Mouse (Mus musculus): ENCODE results near the gene Msl1. TPM values are rescaled to one million over a fixed set of nuclear protein-coding genes. Genes with fewer than 3 reads are reported as not detected.

Msl1 gene
- polyA plus RNA-seq, 1 experiment: 38.5 TPM

DNA sequence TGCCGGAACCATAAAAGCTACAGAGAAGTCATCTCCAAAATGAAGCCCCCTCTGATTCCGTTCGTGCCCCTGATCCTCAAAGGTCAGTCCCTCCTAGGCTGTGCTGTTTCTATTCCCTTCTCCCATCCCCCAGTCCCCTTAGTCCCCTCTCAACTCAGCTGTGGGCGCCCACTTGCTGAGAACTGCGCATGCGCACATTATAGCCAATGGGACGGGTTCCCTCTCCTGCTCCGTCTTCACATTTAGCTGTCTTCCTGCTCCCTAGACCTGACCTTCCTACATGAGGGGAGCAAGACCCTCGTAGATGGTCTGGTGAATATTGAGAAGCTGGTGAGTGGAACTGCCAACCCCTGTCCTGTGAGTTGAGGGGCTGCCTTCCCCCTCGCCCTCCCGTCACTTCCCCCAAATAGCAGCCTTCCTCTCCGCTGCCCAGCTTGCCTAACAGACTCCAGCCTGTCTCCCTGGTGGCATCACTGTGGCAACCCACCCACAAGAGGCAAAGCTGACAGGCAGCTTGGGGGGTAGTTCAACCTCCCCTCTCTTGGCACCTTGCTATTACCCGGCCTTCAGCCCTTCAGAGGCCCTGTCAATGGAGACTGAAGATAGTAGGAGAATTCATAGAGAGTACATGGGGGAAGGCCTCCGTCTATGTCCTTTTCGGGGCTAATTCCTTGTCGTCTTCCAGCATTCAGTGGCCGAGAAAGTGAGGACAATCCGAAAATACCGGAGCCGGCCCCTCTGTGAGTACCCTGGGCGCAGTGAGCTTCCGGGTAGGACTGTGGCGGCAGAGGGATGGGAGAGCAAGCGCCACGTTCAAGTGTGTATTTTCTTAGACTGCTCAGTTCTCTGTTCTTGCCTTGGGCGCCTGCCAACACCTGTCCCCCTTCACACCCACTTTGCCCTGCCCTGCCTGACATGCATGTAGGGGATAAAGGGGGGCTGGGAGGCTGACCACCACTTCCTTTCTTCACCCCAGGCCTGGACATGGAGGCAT is 55.1 kb downstream of the Msl1 start:
- Histone ChIP-seq H3K27me3 (ENCODE audit: control insufficient read depth, insufficient read depth, low read length) (no peaks in the 10 kb centered on the region), H3K4me3 (ENCODE audit: low read depth, low read length) (no peak overlapping the region), H3K36me3 (ENCODE audit: control insufficient read depth, insufficient read depth, low read length) (peaks cover 10% of the 10 kb centered on the region), H3K4me1 (ENCODE audit: control insufficient read depth, insufficient read depth, insufficient read length, low read length) (no peaks in the 10 kb centered on the region), H3K27ac (ENCODE audit: insufficient read depth, low read depth, low read length) (no peak overlapping the region)
- WGBS: 86% methylated on average over 26 of the region's 26 CpGs
- TF ChIP-seq CTCF (IDR thresholded peaks at IDR 0.05; ENCODE audit: extremely low read depth, insufficient read length, insufficient replicate concordance, low read depth, low read length) (no peak), POLR2A (IDR thresholded peaks at IDR 0.05; ENCODE audit: low read depth, low read length) (no peak)

DNA sequence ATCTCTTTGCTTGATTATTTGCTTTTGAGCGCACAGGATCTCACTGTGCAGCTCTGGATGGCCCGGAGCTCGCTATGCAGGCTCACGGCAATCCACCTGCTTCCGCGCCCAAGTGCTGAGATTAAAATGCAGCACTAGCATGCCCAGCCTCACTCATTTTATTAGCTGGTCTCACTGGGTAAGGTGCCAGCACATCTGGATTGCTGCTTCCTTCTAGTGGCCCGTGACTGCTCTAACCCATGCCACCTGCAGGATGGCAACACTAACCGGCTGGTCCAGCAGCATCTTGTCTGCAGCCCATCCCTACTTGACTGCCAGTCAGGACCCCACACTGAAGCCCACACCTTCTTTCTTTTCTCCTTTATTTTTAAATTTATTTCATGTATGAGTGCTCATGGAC is 58.8 kb downstream of the Msl1 start:
- no peak overlapping the region for H3K4me3 ChIP-seq (ENCODE audit: low read depth, low read length)
- no peak overlapping the region for H3K27ac ChIP-seq (ENCODE audit: insufficient read depth, low read depth, low read length)
- peaks cover 8% of the 10 kb centered on the region for H3K36me3 ChIP-seq (ENCODE audit: control insufficient read depth, insufficient read depth, low read length)
- WGBS: 48% methylated on average over 8 of the region's 8 CpGs
- TF ChIP-seq POLR2A (IDR thresholded peaks at IDR 0.05; ENCODE audit: low read depth, low read length) (no peak), CTCF (IDR thresholded peaks at IDR 0.05; ENCODE audit: extremely low read depth, insufficient read length, insufficient replicate concordance, low read depth, low read length) (no peak)
- H3K27me3 ChIP-seq (ENCODE audit: control insufficient read depth, insufficient read depth, low read length): no peaks in the 10 kb centered on the region
- peaks cover 2% of the 10 kb centered on the region; the same call in 1 of the 2 replicates for H3K4me1 ChIP-seq (ENCODE audit: control insufficient read depth, insufficient read depth, insufficient read length, low read length)

DNA sequence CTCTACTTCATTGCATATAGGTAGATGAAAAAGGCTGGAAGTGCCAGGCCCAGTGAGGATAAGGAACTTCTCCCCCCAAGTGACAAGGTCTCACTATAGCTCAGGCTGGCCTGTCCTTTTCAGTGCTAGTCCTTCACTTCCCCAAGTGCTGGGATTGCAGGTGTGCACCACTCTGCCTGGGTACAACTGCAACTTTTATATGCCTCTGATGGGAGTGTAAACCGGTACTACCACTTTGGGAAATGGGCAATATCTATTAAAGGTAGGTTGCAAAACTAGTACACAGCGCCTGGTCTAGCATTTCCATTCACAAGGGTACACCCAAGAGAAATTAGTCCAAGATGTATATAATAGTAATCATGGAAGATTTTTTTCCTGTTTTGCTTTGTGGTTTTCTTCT is 59.3 kb downstream of the Msl1 start:
- Histone ChIP-seq H3K36me3 (ENCODE audit: control insufficient read depth, insufficient read depth, low read length) (peaks cover 5% of the 10 kb centered on the region), H3K4me3 (ENCODE audit: low read depth, low read length) (no peak overlapping the region), H3K27ac (ENCODE audit: insufficient read depth, low read depth, low read length) (no peak overlapping the region), H3K27me3 (ENCODE audit: control insufficient read depth, insufficient read depth, low read length) (no peaks in the 10 kb centered on the region), H3K4me1 (ENCODE audit: control insufficient read depth, insufficient read depth, insufficient read length, low read length) (peaks cover 2% of the 10 kb centered on the region; the same call in 1 of the 2 replicates)
- TF ChIP-seq CTCF (IDR thresholded peaks at IDR 0.05; ENCODE audit: extremely low read depth, insufficient read length, insufficient replicate concordance, low read depth, low read length): no peak
- TF ChIP-seq POLR2A (IDR thresholded peaks at IDR 0.05; ENCODE audit: low read depth, low read length): no peak
- 31% methylated on average over 2 of the region's 2 CpGs for WGBS

Other genes starting within 250 kb of the Msl1 start
- gene Ikzf3, start 249.5 kb upstream of the Msl1 start, polyA plus RNA-seq (2012; rRNA removed): 6.6 and 9.7 TPM in 2 replicates
- not detected in 2 replicates for gene Zpbp2, start 244.4 kb upstream of the Msl1 start, polyA plus RNA-seq (2012; rRNA removed)
- 46.3 and 105 TPM in 2 replicates for gene Ormdl3, start 208.1 kb upstream of the Msl1 start, polyA plus RNA-seq (2012; rRNA removed)
- not detected in 2 replicates for gene Lrrc3c, start 197.2 kb upstream of the Msl1 start, polyA plus RNA-seq (2012; rRNA removed)
- not detected in 2 replicates for gene Gm12355, start 169.9 kb upstream of the Msl1 start, polyA plus RNA-seq (2012; rRNA removed)
- gene Gsdma3, start 169.2 kb upstream of the Msl1 start, polyA plus RNA-seq (2012; rRNA removed): not detected in 2 replicates
- gene Gsdma2, start 148.8 kb upstream of the Msl1 start, polyA plus RNA-seq (2012; rRNA removed): 0.49 and 75.8 TPM in 2 replicates
- 0.25 and 0.41 TPM in 2 replicates for gene Gsdma, start 131.2 kb upstream of the Msl1 start, polyA plus RNA-seq (2012; rRNA removed)
- 86.4 and 139 TPM in 2 replicates for gene Psmd3, start 113.0 kb upstream of the Msl1 start, polyA plus RNA-seq (2012; rRNA removed)
- 0.10 TPM in 1 of 2 replicates, not detected in the other for gene Csf3, start 94.3 kb upstream of the Msl1 start, polyA plus RNA-seq (2012; rRNA removed)
- gene Med24, start 66.1 kb upstream of the Msl1 start, polyA plus RNA-seq (2012; rRNA removed): 23.8 and 49.5 TPM in 2 replicates
- gene Thra, start 54.9 kb upstream of the Msl1 start, polyA plus RNA-seq (2012; rRNA removed): 46.5 and 128 TPM in 2 replicates
- gene Nr1d1, start 20.2 kb upstream of the Msl1 start, polyA plus RNA-seq (2012; rRNA removed): 59.8 and 206 TPM in 2 replicates
- gene Casc3, start 9.4 kb downstream of the Msl1 start, polyA plus RNA-seq (2012; rRNA removed): 11.7 and 22.0 TPM in 2 replicates
- 11.4 and 47.6 TPM in 2 replicates for gene Rapgefl1, start 41.3 kb downstream of the Msl1 start, polyA plus RNA-seq (2012; rRNA removed)
- 11.4 and 27.3 TPM in 2 replicates for gene Wipf2, start 68.1 kb downstream of the Msl1 start, polyA plus RNA-seq (2012; rRNA removed)
- 0.37 and 0.65 TPM in 2 replicates for gene Cdc6, start 112.3 kb downstream of the Msl1 start, polyA plus RNA-seq (2012; rRNA removed)
- gene Rara, start 132.3 kb downstream of the Msl1 start, polyA plus RNA-seq (2012; rRNA removed): 25.3 and 56.3 TPM in 2 replicates
- 3.6 and 5.8 TPM in 2 replicates for gene Gjd3, start 187.5 kb downstream of the Msl1 start, polyA plus RNA-seq (2012; rRNA removed)
- 1.7 and 5.8 TPM in 2 replicates for gene Top2a, start 228.7 kb downstream of the Msl1 start, polyA plus RNA-seq (2012; rRNA removed)
- 71.6 and 78.1 TPM in 2 replicates for gene Igfbp4, start 245.7 kb downstream of the Msl1 start, polyA plus RNA-seq (2012; rRNA removed)